ENCODE assay signal across 24 mouse cellular contexts in genomic region chr3:116242685-116243084, GRCm38 (mm10). TPM values are rescaled to one million over a fixed set of nuclear protein-coding genes. Genes with fewer than 3 reads are reported as not detected.
DNase-seq lines count a peak whose midpoint lies in the region; ATAC-seq and TF ChIP-seq lines count a peak whose summit lies in the region.
"Had no signal": no experiment of that assay in that cellular context is flagged by ENCODE, and none has a peak within 500 bp of the region (broad histone marks: within the 10 kb centered on the region; RNA-seq: fewer than 3 reads in every experiment).

No protein-coding gene starts in this region.

- no peak overlapping the region for H3K9ac ChIP-seq in forebrain, postnatal 0 days
- H3K9ac ChIP-seq: embryonic facial prominence, embryonic 13.5 days; embryonic facial prominence, embryonic 15.5 days; forebrain, embryonic 13.5 days had no signal

- no peak for TF ChIP-seq CTCF in forebrain, postnatal 0 days (IDR thresholded peaks at IDR 0.05; ENCODE audit: low read depth)
- TF ChIP-seq CTCF in brain, embryonic 14.5 days (IDR thresholded peaks at IDR 0.05; ENCODE audit: borderline replicate concordance, extremely low read depth, insufficient read depth, insufficient read length): no peak

- H3K9me3 ChIP-seq in forebrain, postnatal 0 days (ENCODE audit: low read length): no peaks in the 10 kb centered on the region
- no peaks in the 10 kb centered on the region for H3K9me3 ChIP-seq in forebrain, embryonic 10.5 days
- H3K9me3 ChIP-seq: embryonic facial prominence, embryonic 13.5 days; embryonic facial prominence, embryonic 15.5 days; forebrain, embryonic 13.5 days had no signal

- TF ChIP-seq POLR2A in brain, embryonic 14.5 days (IDR thresholded peaks at IDR 0.05; ENCODE audit: borderline replicate concordance, extremely low read depth, insufficient read depth, insufficient read length, poor library complexity, severe bottlenecking): no peak

- H3K27ac ChIP-seq in forebrain, postnatal 0 days (ENCODE audit: low read depth, low read length): no peak overlapping the region
- no peak overlapping the region for H3K27ac ChIP-seq in forebrain, embryonic 10.5 days
- H3K27ac ChIP-seq: embryonic facial prominence, embryonic 13.5 days; embryonic facial prominence, embryonic 15.5 days; forebrain, embryonic 13.5 days had no signal

- peak; percentile 40 for DNase-seq in forebrain, postnatal 0 days
- DNase-seq in forebrain, embryonic 10.5 days (ENCODE audit: extremely low spot score, low spot score): no peak
- peak; percentile 55 to 58 for DNase-seq in right cerebral cortex, postnatal 10 days (ENCODE audit: low spot score in 2 of 2)
- no peak for DNase-seq in right cerebral cortex, postnatal 25 days
- peak; percentile 31 for DNase-seq in brain, embryonic 14.5 days (ENCODE audit: low read depth)
- no peak for DNase-seq in liver
- DNase-seq: adrenal gland, adult 2 months; adrenal gland, postnatal 10 days; adrenal gland, postnatal 25 days; cerebellum, adult 11 months; cerebellum, adult 18-20 months; cerebellum, adult 8-10 months; cerebellum, adult 9-11 months; cerebellum, postnatal 14 days; cerebellum, postnatal 36 days; embryo, embryonic 11 days had no signal

- WGBS in forebrain, postnatal 0 days: 50% methylated on average over 9 of the region's 9 CpGs
- WGBS in forebrain, embryonic 10.5 days: 84% methylated on average over 9 of the region's 9 CpGs

- H3K36me3 ChIP-seq in forebrain, postnatal 0 days (ENCODE audit: insufficient read depth): no peaks in the 10 kb centered on the region
- H3K36me3 ChIP-seq in forebrain, embryonic 10.5 days (replicated peaks): no peaks in the 10 kb centered on the region
- H3K36me3 ChIP-seq: embryonic facial prominence, embryonic 13.5 days; embryonic facial prominence, embryonic 15.5 days had no signal

- H3K27me3 ChIP-seq in forebrain, postnatal 0 days (ENCODE audit: insufficient read depth, low read length): no peaks in the 10 kb centered on the region
- peaks cover 3% of the 10 kb centered on the region for H3K27me3 ChIP-seq in forebrain, embryonic 10.5 days (ENCODE audit: poor library complexity, severe bottlenecking)
- H3K27me3 ChIP-seq: forebrain, embryonic 13.5 days had no signal

- no peaks in the 10 kb centered on the region for H3K4me1 ChIP-seq in forebrain, postnatal 0 days (ENCODE audit: insufficient read depth)
- no peaks in the 10 kb centered on the region for H3K4me1 ChIP-seq in forebrain, embryonic 10.5 days
- H3K4me1 ChIP-seq: embryonic facial prominence, embryonic 13.5 days; embryonic facial prominence, embryonic 15.5 days; forebrain, embryonic 13.5 days had no signal

- peak; percentile 65 for ATAC-seq in forebrain, postnatal 0 days
- ATAC-seq: forebrain, embryonic 13.5 days had no signal

- no peak overlapping the region for H3K4me2 ChIP-seq in forebrain, postnatal 0 days (ENCODE audit: low read depth)
- H3K4me2 ChIP-seq: embryonic facial prominence, embryonic 13.5 days; embryonic facial prominence, embryonic 15.5 days; forebrain, embryonic 13.5 days had no signal

- no peak overlapping the region for H3K4me3 ChIP-seq in forebrain, postnatal 0 days (ENCODE audit: low read depth, low read length)
- no peak overlapping the region for H3K4me3 ChIP-seq in forebrain, embryonic 10.5 days
- H3K4me3 ChIP-seq: embryonic facial prominence, embryonic 13.5 days; embryonic facial prominence, embryonic 15.5 days; erythroblast, embryonic 14.5 days; forebrain, embryonic 13.5 days had no signal

RNA-seq across cellular contexts. Expression of gene Gpr88, which starts 10.6 kb away (rescaled TPM):
- 33.6 and 54.7 TPM in 2 replicates for total RNA-seq in forebrain, postnatal 0 days (2014; rRNA removed)
- polyA plus RNA-seq in forebrain, postnatal 0 days (2015; fragmentation: Nextera tagmentation; extraction: Ambion mirVana): 15.2 and 20.5 TPM in 2 replicates
- not detected in 2 replicates for polyA plus RNA-seq in forebrain, embryonic 10.5 days (2016; fragmentation: Nextera tagmentation; extraction: Ambion mirVana)
- 7.9 and 10.2 TPM in 2 replicates for polyA plus RNA-seq in brain, embryonic 14.5 days (2012; rRNA removed)
- total RNA-seq: common myeloid progenitor, adult 5-6 weeks; ES-E14; MEL had no signal
- polyA plus RNA-seq: C2C12; erythroblast, embryonic 14.5 days had no signal

Comparison
In these comparisons a context has a peak if more than half of its experiments do, and no peak if none do; other contexts are left out.
1. DNase-seq: peak in forebrain, postnatal 0 days (single experiment), right cerebral cortex, postnatal 10 days (2 of 2) and brain, embryonic 14.5 days (single experiment); none in forebrain, embryonic 10.5 days (single experiment), right cerebral cortex, postnatal 25 days (single experiment) and liver (single experiment).